Mouse (Mus musculus): ENCODE measurements at regions not wholly inside any gene's neighbourhood (a gene's known extent, or its start where the extent isn't known, plus 50 kb on each side); places are given as distances from the start of the nearest gene placed in this dataset.

- Histone ChIP-seq H3K27ac (replicated peaks; ENCODE audit: low read depth, low read length) (no peak overlapping the region), H3K4me2 (ENCODE audit: low read depth, severe bottlenecking) (no peak overlapping the region), H3K9ac (ENCODE audit: low read length) (no peak overlapping the region), H3K9me3 (ENCODE audit: control insufficient read depth, low read length) (no peaks in the 10 kb centered on the region), H3K27me3 (ENCODE audit: control insufficient read depth, insufficient read depth, low read length) (no peaks in the 10 kb centered on the region), H3K4me1 (ENCODE audit: control insufficient read depth, insufficient read depth, low read length) (no peaks in the 10 kb centered on the region), H3K36me3 (ENCODE audit: control insufficient read depth, insufficient read depth, low read length) (no peaks in the 10 kb centered on the region), H3K4me3 (ENCODE audit: low read depth, low read length) (no peak overlapping the region)
- WGBS, result 89% methylated on average over 5 of the region's 5 CpGs
- ATAC-seq (ENCODE audit: insufficient number of reproducible peaks, low FRiP score, low TSS enrichment, low read depth) (no peak), DNase-seq (ENCODE audit: low spot score) (no peak)
Observed at GRCm38 (mm10) chr5:78621987-78622854, 1214.4 kb upstream of the Igfbp7 start.

GRCm38 (mm10) chr5:78608317-78608716 lies 1200.5 kb upstream of the Igfbp7 start:
- DNase-seq (ENCODE audit: low spot score) (no peak), ATAC-seq (ENCODE audit: insufficient number of reproducible peaks, low FRiP score, low TSS enrichment, low read depth) (no peak)
- H3K36me3 ChIP-seq (ENCODE audit: control insufficient read depth, insufficient read depth, low read length), result no peaks in the 10 kb centered on the region
- 71% methylated on average over 4 of the region's 4 CpGs for WGBS
- no peak overlapping the region for H3K27ac ChIP-seq (replicated peaks; ENCODE audit: low read depth, low read length)
- no peak overlapping the region for H3K4me2 ChIP-seq (ENCODE audit: low read depth, severe bottlenecking)
- H3K9me3 ChIP-seq (ENCODE audit: control insufficient read depth, low read length), result no peaks in the 10 kb centered on the region
- H3K4me1 ChIP-seq (ENCODE audit: control insufficient read depth, insufficient read depth, low read length), result no peaks in the 10 kb centered on the region
- H3K4me3 ChIP-seq (ENCODE audit: low read depth, low read length), result no peak overlapping the region
- H3K27me3 ChIP-seq (ENCODE audit: control insufficient read depth, insufficient read depth, low read length), result no peaks in the 10 kb centered on the region
- no peak overlapping the region for H3K9ac ChIP-seq (ENCODE audit: low read length)

GRCm38 (mm10) chr5:78602599-78602998 lies 1194.8 kb upstream of the Igfbp7 start:
- peak; percentile 77; the same call in 1 of the 2 replicates for ATAC-seq (ENCODE audit: insufficient number of reproducible peaks, low FRiP score, low TSS enrichment, low read depth)
- H3K4me3 ChIP-seq (ENCODE audit: low read depth, low read length), result no peak overlapping the region
- H3K4me1 ChIP-seq (ENCODE audit: control insufficient read depth, insufficient read depth, low read length), result no peaks in the 10 kb centered on the region; the same call in 1 of the 2 replicates
- no peak overlapping the region for H3K4me2 ChIP-seq (ENCODE audit: low read depth, severe bottlenecking)
- no peak for DNase-seq (ENCODE audit: low spot score)
- no peaks in the 10 kb centered on the region for H3K27me3 ChIP-seq (ENCODE audit: control insufficient read depth, insufficient read depth, low read length)
- H3K36me3 ChIP-seq (ENCODE audit: control insufficient read depth, insufficient read depth, low read length), result no peaks in the 10 kb centered on the region
- H3K27ac ChIP-seq (replicated peaks; ENCODE audit: low read depth, low read length), result no peak overlapping the region
- no peak overlapping the region for H3K9ac ChIP-seq (ENCODE audit: low read length)
- H3K9me3 ChIP-seq (ENCODE audit: control insufficient read depth, low read length), result no peaks in the 10 kb centered on the region

GRCm38 (mm10) chr5:78584823-78585222 lies 1177.0 kb upstream of the Igfbp7 start:
- DNase-seq (ENCODE audit: low spot score) (no peak), ATAC-seq (ENCODE audit: insufficient number of reproducible peaks, low FRiP score, low TSS enrichment, low read depth) (no peak)
- H3K9me3 ChIP-seq (ENCODE audit: control insufficient read depth, low read length), result no peaks in the 10 kb centered on the region
- no peak overlapping the region for H3K27ac ChIP-seq (replicated peaks; ENCODE audit: low read depth, low read length)
- H3K4me3 ChIP-seq (ENCODE audit: low read depth, low read length), result no peak overlapping the region
- no peak overlapping the region for H3K9ac ChIP-seq (ENCODE audit: low read length)
- no peak overlapping the region for H3K4me2 ChIP-seq (ENCODE audit: low read depth, severe bottlenecking)
- H3K27me3 ChIP-seq (ENCODE audit: control insufficient read depth, insufficient read depth, low read length), result no peaks in the 10 kb centered on the region
- WGBS, result 94% methylated on average over 1 of the region's 1 CpGs
- H3K4me1 ChIP-seq (ENCODE audit: control insufficient read depth, insufficient read depth, low read length), result no peaks in the 10 kb centered on the region
- no peaks in the 10 kb centered on the region for H3K36me3 ChIP-seq (ENCODE audit: control insufficient read depth, insufficient read depth, low read length)

GRCm38 (mm10) chr5:78556946-78557345 lies 1149.1 kb upstream of the Igfbp7 start:
- ATAC-seq (ENCODE audit: insufficient number of reproducible peaks, low FRiP score, low TSS enrichment, low read depth), result no peak
- no peak overlapping the region for H3K4me2 ChIP-seq (ENCODE audit: low read depth, severe bottlenecking)
- no peak overlapping the region for H3K4me3 ChIP-seq (ENCODE audit: low read depth, low read length)
- H3K9ac ChIP-seq (ENCODE audit: low read length), result no peak overlapping the region
- H3K36me3 ChIP-seq (ENCODE audit: control insufficient read depth, insufficient read depth, low read length), result no peaks in the 10 kb centered on the region
- H3K9me3 ChIP-seq (ENCODE audit: control insufficient read depth, low read length), result no peaks in the 10 kb centered on the region
- WGBS, result 51% methylated on average over 1 of the region's 1 CpGs
- no peak for DNase-seq (ENCODE audit: low spot score)
- no peaks in the 10 kb centered on the region for H3K27me3 ChIP-seq (ENCODE audit: control insufficient read depth, insufficient read depth, low read length)
- no peaks in the 10 kb centered on the region for H3K4me1 ChIP-seq (ENCODE audit: control insufficient read depth, insufficient read depth, low read length)
- H3K27ac ChIP-seq (replicated peaks; ENCODE audit: low read depth, low read length), result no peak overlapping the region

- ATAC-seq (ENCODE audit: insufficient number of reproducible peaks, low FRiP score, low TSS enrichment, low read depth) (no peak), DNase-seq (ENCODE audit: low spot score) (no peak)
- H3K4me2 ChIP-seq (ENCODE audit: low read depth, severe bottlenecking), result no peak overlapping the region
- H3K36me3 ChIP-seq (ENCODE audit: control insufficient read depth, insufficient read depth, low read length), result no peaks in the 10 kb centered on the region
- no peaks in the 10 kb centered on the region for H3K4me1 ChIP-seq (ENCODE audit: control insufficient read depth, insufficient read depth, low read length)
- H3K9me3 ChIP-seq (ENCODE audit: control insufficient read depth, low read length), result no peaks in the 10 kb centered on the region
- H3K27ac ChIP-seq (replicated peaks; ENCODE audit: low read depth, low read length), result no peak overlapping the region
- no peaks in the 10 kb centered on the region for H3K27me3 ChIP-seq (ENCODE audit: control insufficient read depth, insufficient read depth, low read length)
- no peak overlapping the region for H3K9ac ChIP-seq (ENCODE audit: low read length)
- H3K4me3 ChIP-seq (ENCODE audit: low read depth, low read length), result no peak overlapping the region
Observed at GRCm38 (mm10) chr5:78535308-78535707, 1127.5 kb upstream of the Igfbp7 start.

Measured in limb, embryonic 11.5 days (tissue).